Mouse (Mus musculus) stomach, embryonic 14.5 days (tissue): ENCODE measurements around the gene Mgmt. TPM values are rescaled to one million over a fixed set of nuclear protein-coding genes. Genes with fewer than 3 reads are reported as not detected.

Experiments
- ATAC-seq: fragments of 200-750 bp; cut with Nextera tagmentation; 2 replicates; pipeline ENCODE4 v1.8.0; 2017; ENCODE audit warnings: low read depth, moderate TSS enrichment; ENCODE audit not compliant: insufficient number of reproducible peaks, insufficient read depth, low FRiP score
- H3K27ac ChIP-seq: fragments of 300-500 bp; sonication (generic); 2 replicates; pipeline ENCODE4 v1.5.1; 2014; ENCODE audit warnings: mild to moderate bottlenecking, low read length, moderate library complexity, mixed read lengths
- H3K27me3 ChIP-seq: fragments of 300-500 bp; sonication (generic); 2 replicates; pipeline ENCODE4 v1.6.1; 2014; ENCODE audit warnings: low read length, control low read depth, mixed read lengths; ENCODE audit not compliant: control insufficient read depth, insufficient read depth
- H3K36me3 ChIP-seq: fragments of 300-500 bp; sonication (generic); 2 replicates; pipeline ENCODE4 v1.6.1; 2014; ENCODE audit warnings: mild to moderate bottlenecking, control low read depth, low read length, moderate library complexity, mixed read lengths; ENCODE audit not compliant: control insufficient read depth, insufficient read depth
- H3K4me1 ChIP-seq: fragments of 300-500 bp; sonication (generic); 2 replicates; pipeline ENCODE4 v1.6.1; 2014; ENCODE audit warnings: low read length, control low read depth, mixed read lengths; ENCODE audit not compliant: control insufficient read depth, insufficient read depth
- H3K4me2 ChIP-seq: fragments of 300-500 bp; sonication (generic); replicated peaks from 2 replicates; pipeline ENCODE4 v1.6.1; 2014; ENCODE audit warnings: low read depth, low read length, control low read depth
- H3K4me3 ChIP-seq: fragments of 300-500 bp; sonication (generic); 2 replicates; pipeline ENCODE4 v1.5.1; 2014; ENCODE audit warnings: low read depth, low read length, control low read depth
- H3K9ac ChIP-seq: fragments of 300-500 bp; sonication (generic); replicated peaks from 2 replicates; pipeline ENCODE4 v1.6.1; 2014; ENCODE audit warnings: low read depth, mild to moderate bottlenecking, control low read depth, low read length, moderate library complexity, mixed read lengths
- H3K9me3 ChIP-seq: fragments of 300-500 bp; sonication (generic); 2 replicates; pipeline ENCODE4 v1.6.1; 2016; ENCODE audit warnings: low read depth, low read length, control low read depth; ENCODE audit not compliant: control insufficient read depth
- WGBS: fragments of 180-500 bp; shearing (Covaris S2); extraction: QIAGEN DNeasy Blood & Tissue Kit; methylation state at CpG from one replicate; pipeline ENCODE4 v1.1.7; 2014; 5-methylcytosine and 5-hydroxymethylcytosine counted together
- polyA plus RNA-seq: library from polyadenylated mRNA; unstranded; fragments of >200 nt; fragmentation: Nextera tagmentation; extraction: Ambion mirVana; gene quantifications from 2 replicates; pipeline ENCODE4 v1.2.1, GENCODE M21; 2014

Gene Mgmt
- 8.6 and 10.5 TPM in 2 replicates for polyA plus RNA-seq

GRCm38 (mm10) chr7:136894106-136894986 is at the start of gene Mgmt:
TSS of gene Mgmt (plus strand) at chr7:136894614.
- Histone ChIP-seq H3K9me3 (no peaks in the 10 kb centered on the region), H3K27ac (peak within 1 kb of the TSS; percentile 67), H3K36me3 (no peaks in the 10 kb centered on the region), H3K4me1 (peaks cover 3% of the 10 kb centered on the region; the same call in 1 of the 2 replicates), H3K4me2 (peak within 1 kb of the TSS; percentile 68), H3K27me3 (no peaks in the 10 kb centered on the region), H3K4me3 (peak within 1 kb of the TSS; percentile 36), H3K9ac (peak within 1 kb of the TSS; percentile 38)
- WGBS = 9% methylated on average over 32 of the region's 33 CpGs
- ATAC-seq = peak; percentile 100

- WGBS = 58% methylated on average over 5 of the region's 5 CpGs
- H3K9ac ChIP-seq = no peak overlapping the region
- no peak overlapping the region for H3K4me3 ChIP-seq
- no peaks in the 10 kb centered on the region for H3K36me3 ChIP-seq
- H3K27ac ChIP-seq = no peak overlapping the region
- H3K4me2 ChIP-seq = no peak overlapping the region
- H3K9me3 ChIP-seq = no peaks in the 10 kb centered on the region
- H3K4me1 ChIP-seq = peaks cover 19% of the 10 kb centered on the region; the same call in 1 of the 2 replicates
- H3K27me3 ChIP-seq = no peaks in the 10 kb centered on the region
- ATAC-seq = no peak
These were observed 49.6 kb upstream of the Mgmt start for GRCm38 (mm10) chr7:136844835-136845234.

GRCm38 (mm10) chr7:136845321-136845720 is 49.1 kb upstream of the Mgmt start:
- H3K4me3 ChIP-seq = no peak overlapping the region
- H3K27ac ChIP-seq = no peak overlapping the region
- no peak overlapping the region for H3K4me2 ChIP-seq
- no peaks in the 10 kb centered on the region for H3K36me3 ChIP-seq
- H3K9me3 ChIP-seq = no peaks in the 10 kb centered on the region
- WGBS = 41% methylated on average over 9 of the region's 9 CpGs
- H3K4me1 ChIP-seq = peaks cover 14% of the 10 kb centered on the region; the same call in 1 of the 2 replicates
- H3K27me3 ChIP-seq = no peaks in the 10 kb centered on the region
- ATAC-seq = no peak
- no peak overlapping the region for H3K9ac ChIP-seq

- H3K27me3 ChIP-seq = no peaks in the 10 kb centered on the region
- 72% methylated on average over 10 of the region's 10 CpGs for WGBS
- ATAC-seq = no peak
- H3K4me1 ChIP-seq = 0 out of 2 replicates have a peak, but pooled peaks cover 6% of the 10 kb centered on the region
- H3K4me3 ChIP-seq = no peak overlapping the region
- H3K9ac ChIP-seq = no peak overlapping the region
- H3K27ac ChIP-seq = no peak overlapping the region
- H3K9me3 ChIP-seq = no peaks in the 10 kb centered on the region
- no peak overlapping the region for H3K4me2 ChIP-seq
- no peaks in the 10 kb centered on the region for H3K36me3 ChIP-seq
These were observed 48.3 kb upstream of the Mgmt start for GRCm38 (mm10) chr7:136846086-136846620.

GRCm38 (mm10) chr7:136847601-136848000 is 46.8 kb upstream of the Mgmt start:
- Histone ChIP-seq H3K36me3 (no peaks in the 10 kb centered on the region), H3K4me1 (0 out of 2 replicates have a peak, but pooled peaks cover 6% of the 10 kb centered on the region), H3K27ac (no peak overlapping the region), H3K4me3 (no peak overlapping the region), H3K27me3 (no peaks in the 10 kb centered on the region), H3K4me2 (no peak overlapping the region), H3K9me3 (no peaks in the 10 kb centered on the region), H3K9ac (no peak overlapping the region)
- WGBS = 87% methylated on average over 6 of the region's 6 CpGs
- no peak for ATAC-seq

- Histone ChIP-seq H3K4me1 (0 out of 2 replicates have a peak, but pooled peaks cover 6% of the 10 kb centered on the region), H3K9me3 (no peaks in the 10 kb centered on the region), H3K36me3 (no peaks in the 10 kb centered on the region), H3K27ac (no peak overlapping the region), H3K9ac (no peak overlapping the region), H3K4me3 (no peak overlapping the region), H3K4me2 (no peak overlapping the region), H3K27me3 (no peaks in the 10 kb centered on the region)
- WGBS = 85% methylated on average over 8 of the region's 8 CpGs
- ATAC-seq = no peak
These were observed 45.7 kb upstream of the Mgmt start for GRCm38 (mm10) chr7:136848761-136849160.

- no peaks in the 10 kb centered on the region for H3K36me3 ChIP-seq
- 72% methylated on average over 3 of the region's 3 CpGs for WGBS
- H3K4me2 ChIP-seq = no peak overlapping the region
- ATAC-seq = no peak
- H3K9ac ChIP-seq = no peak overlapping the region
- H3K4me3 ChIP-seq = no peak overlapping the region
- H3K27ac ChIP-seq = no peak overlapping the region
- no peaks in the 10 kb centered on the region for H3K9me3 ChIP-seq
- no peaks in the 10 kb centered on the region for H3K27me3 ChIP-seq
- H3K4me1 ChIP-seq = 0 out of 2 replicates have a peak, but pooled peaks cover 4% of the 10 kb centered on the region
These were observed 44.6 kb upstream of the Mgmt start for GRCm38 (mm10) chr7:136849811-136850210.

GRCm38 (mm10) chr7:136850339-136850738 is 44.1 kb upstream of the Mgmt start:
- 37% methylated on average over 5 of the region's 5 CpGs for WGBS
- H3K9ac ChIP-seq = no peak overlapping the region
- no peaks in the 10 kb centered on the region for H3K9me3 ChIP-seq
- H3K4me3 ChIP-seq = no peak overlapping the region
- ATAC-seq = no peak
- H3K27me3 ChIP-seq = no peaks in the 10 kb centered on the region
- no peak overlapping the region for H3K4me2 ChIP-seq
- no peak overlapping the region for H3K27ac ChIP-seq
- no peaks in the 10 kb centered on the region for H3K36me3 ChIP-seq
- H3K4me1 ChIP-seq = 0 out of 2 replicates have a peak, but pooled peaks cover 3% of the 10 kb centered on the region
